Mouse (Mus musculus) spleen, adult 18-20 months (tissue): ENCODE measurements at regions not wholly inside any gene's neighbourhood (a gene's known extent, or its start where the extent isn't known, plus 50 kb on each side); places are given as distances from the start of the nearest gene placed in this dataset.

ENCODE experiments used
- DNase-seq, 2 experiments: peaks; one replicate each; pipeline ENCODE4 v3.0.0; 2022; ENCODE audit warnings: mixed read lengths in 2 of 2

DNA sequence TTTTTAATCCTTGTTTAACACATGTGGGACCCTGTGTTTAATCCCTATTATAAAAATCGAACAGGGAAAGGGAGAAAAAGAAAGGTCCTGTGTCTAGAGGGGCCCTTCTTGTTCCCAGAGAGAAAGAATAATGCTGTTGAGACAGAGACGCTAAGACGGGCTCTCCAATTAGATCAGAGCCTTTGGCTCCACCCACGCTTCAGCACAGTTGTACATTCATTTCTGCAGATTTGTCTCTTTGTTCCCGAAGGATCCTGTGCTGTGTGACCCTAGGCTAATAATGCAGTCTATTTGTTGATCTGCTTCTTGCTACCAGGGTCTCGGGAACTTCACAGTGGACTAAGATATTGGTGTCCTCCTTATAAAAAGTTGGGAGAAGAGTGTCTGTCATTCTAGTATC, 92.0 kb downstream of the Cdc5l start:
- no peak for DNase-seq

DNA sequence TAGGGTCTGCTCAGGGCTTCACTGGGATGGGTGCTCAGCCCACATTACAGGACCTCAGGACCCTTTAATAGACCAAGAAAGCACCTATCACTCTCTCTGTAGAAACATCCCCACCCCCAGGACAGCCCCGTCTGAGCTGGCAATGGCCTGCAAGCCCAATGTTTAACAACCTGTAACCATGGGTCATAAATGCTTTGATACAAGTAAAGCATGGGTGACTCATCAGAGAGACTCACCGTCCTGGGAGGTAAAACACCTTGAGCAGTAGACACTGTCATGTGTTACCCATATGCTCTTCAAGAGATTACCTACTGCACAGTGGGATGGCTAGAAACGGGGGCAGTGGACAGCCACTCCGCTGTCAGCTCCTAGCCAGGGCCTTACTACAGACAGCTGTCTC, 92.7 kb downstream of the Cdc5l start:
- DNase-seq, result no peak

DNA sequence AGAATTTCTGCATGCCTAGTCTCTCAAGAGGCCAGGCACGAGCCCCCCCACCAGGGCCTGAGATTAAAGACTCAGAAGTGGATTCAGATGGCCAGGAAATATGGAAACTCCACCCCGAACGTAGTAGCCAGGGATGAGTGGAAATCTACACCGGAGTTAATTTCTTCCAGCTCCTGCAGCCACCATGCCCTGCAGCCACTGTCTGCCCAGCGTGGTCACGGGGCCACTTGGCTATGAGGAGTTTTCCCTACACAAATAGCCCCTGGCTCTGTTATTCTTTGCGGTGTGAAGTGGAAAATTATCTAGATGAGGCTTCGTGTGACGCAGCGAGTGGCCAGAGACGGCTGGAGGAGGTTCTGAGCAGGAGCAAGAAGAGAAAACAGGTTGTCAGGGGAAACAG, 94.3 kb downstream of the Cdc5l start:
- DNase-seq, result no peak

DNA sequence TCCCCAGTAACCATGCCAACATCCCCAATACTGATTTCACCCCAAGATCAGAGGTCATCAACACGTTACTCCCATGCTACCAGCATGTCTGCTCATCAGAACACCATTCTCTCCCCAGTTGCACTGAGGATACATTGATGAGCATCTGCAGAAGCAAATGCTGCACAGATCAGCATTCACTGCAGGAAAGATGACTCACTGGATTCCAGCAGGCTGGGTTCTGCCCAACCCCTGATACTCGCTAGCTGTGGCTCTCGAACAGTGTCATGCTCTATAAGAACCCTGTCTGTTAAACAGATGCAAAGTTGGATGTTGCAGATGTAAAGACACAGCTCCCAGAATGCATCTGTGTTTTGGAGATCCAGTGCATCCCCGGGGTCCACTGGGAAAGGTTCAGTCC, 95.5 kb downstream of the Cdc5l start:
- DNase-seq, result no peak

DNA sequence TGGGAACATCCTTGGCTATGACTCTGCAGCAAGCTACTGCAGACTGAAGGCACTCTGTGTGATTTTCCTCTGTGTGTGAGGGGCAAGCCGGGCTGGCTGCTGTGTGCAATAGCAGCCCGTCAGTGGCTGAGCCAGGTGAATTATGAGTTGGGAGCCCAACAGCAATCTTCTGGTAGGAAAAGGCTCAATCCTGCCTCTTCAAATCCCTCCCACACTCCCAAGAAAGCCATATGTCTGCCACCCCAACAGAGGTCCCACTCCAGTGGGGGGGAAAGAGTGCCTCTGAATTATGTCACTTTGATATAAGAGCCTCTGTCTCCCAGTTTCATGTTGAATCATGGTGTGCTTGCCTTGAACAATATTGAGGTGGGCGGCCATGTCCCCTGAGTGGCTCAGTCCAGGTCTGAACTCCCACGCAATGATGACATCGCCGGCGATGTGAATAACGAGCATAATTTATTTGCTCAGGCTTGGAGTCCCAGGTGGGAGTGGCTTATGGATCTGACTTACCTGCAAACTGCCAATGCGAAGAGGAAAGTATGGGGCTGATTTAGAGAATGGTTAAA, 97.9 kb downstream of the Cdc5l start:
- no peak for DNase-seq

DNA sequence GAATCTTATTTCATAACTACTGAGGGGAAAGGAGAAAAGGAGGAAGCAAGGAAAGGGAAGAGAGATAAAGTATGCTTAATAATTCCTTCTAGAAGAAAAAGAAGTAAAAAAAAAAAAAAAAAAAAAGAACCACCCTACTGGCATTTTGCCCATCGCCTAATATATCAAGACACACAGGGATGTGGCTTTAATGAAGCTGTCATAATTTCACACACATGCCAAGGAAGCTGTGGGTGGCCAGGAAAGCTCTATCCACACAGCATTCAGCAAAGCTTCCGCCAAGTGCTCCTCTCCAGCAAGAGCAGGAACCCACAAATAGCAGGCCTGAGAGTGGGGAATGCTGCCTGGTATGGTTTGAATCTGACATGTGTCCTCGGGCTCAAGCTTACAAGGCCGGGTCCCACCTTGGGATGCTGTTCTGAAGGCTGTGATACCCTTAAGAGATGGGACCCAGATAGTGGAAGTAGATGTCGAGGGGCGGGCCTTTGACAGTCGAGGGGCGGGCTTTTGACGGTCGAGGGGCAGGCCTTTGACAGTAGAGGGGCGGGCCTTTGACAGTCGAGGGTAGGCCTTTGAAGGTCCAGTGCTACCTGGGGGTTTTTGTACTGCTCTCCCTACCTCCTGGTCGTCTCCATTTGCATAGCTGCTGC, 98.7 kb downstream of the Cdc5l start:
- DNase-seq, result no peak

DNA sequence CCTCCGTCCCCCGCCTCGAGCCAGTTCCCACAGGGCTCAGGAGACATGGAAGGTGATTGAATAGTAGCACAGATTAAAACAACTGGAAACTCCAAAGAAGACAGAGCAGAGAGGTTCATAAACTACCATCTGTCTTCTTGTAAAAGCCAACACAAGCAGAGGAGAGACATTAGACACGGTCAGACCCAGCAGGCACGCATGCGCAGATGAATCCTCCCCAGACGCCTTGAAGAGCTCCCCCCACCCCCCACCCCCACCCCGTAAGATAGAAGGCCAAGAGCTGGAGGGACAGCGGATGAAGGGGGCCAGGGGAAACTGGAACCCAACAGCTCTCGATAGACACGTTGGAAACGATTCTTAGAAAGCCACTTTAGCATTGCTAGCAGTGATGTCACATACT, 101.2 kb downstream of the Cdc5l start:
- DNase-seq, result no peak

DNA sequence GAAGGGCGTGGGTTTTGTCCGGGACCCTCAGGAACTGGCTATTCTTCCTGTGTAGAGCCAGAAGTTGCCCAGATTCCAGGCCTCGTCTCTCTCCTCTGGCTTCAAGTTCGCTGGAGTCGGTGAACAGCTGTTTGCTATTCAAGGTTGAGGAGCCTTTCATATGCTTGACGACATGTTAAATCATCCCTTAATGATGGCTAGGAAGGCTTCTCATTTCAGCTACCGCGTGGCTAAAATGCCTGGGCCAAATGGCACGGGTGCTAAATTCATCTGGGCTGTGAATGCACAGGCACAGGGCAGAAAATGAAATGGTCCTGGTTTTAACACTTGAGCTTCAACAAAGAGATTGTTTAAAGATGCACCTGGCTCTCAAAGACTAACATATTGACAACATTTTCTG, 104.3 kb downstream of the Cdc5l start:
- no peak for DNase-seq

DNA sequence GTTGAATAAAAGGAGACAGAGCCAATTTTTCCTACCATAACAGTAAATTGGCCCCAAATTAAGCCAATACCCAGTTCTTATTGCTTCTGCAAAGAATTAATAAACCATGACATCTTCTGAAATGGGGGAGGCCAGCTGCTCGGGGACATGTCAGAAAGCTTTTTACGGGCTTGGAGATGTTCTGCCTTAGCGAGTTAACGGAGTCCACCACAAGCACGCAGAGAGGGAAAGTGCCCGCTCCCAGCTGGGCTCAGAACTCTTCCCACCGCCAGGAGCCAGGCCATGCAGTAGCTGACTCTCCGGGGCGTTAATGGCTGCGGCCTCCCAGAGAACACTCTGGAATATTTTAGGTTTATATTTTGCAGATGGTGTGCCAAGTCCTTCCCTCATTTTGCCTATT, 106.8 kb downstream of the Cdc5l start:
- DNase-seq, result no peak

DNA sequence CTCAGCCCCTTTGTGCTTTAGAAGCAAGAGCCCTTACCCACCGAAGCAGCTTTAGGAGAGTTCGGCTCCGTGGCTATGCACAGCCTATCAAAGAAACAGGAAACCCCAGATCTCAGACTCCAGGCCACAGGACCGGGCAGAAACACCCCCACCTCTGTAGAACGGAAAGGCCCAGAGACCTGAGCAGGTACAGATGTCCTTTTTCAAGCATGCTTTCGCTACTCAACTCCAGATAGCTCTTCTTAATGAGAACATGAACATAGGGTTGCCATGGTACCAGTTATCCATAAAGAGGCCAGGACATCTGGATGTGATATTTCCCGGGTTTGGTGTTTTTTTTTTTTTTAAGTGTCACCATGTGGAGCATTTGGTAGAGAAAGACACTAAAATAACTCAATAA, 107.4 kb downstream of the Cdc5l start:
- no peak for DNase-seq

DNA sequence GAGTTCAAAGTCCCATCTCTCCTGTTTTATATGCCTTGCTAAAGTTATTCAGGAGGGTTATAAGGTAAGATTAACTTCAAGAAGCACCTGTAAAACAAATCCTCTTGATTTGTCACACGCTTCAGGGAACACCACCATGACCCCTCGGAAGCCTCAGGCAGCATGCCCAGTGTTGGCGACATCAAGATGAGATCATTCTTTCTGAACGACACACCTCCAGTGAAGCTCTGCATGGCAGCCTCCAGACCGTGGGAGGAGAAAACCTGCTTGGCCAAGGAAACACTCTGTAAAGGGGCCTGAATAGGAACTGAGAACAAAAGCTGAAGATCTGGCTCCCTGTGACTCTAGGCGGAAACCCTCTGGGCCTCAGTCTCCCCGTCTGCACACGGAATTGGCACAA, 110.7 kb downstream of the Cdc5l start:
- no peak for DNase-seq

DNA sequence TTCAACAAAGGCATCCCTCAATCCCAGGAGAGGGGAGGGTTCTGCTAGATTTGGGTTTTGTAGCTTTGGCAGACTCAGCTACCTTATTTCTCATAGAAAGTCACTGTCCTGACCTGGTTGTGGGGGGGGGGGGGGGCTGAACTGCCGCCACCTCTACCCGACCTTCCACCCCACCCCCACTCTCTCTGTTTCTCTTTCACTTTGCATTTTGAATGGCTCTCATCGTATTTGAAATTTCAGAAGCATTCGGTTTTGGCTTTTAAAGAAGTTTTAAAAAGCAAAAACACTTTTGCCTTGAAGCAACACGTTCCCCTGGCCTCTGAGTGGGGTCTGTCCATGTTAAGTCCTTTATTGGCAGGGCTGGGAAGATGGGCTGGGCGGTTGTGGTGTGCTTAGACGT, 113.5 kb downstream of the Cdc5l start:
- no peak for DNase-seq

DNA sequence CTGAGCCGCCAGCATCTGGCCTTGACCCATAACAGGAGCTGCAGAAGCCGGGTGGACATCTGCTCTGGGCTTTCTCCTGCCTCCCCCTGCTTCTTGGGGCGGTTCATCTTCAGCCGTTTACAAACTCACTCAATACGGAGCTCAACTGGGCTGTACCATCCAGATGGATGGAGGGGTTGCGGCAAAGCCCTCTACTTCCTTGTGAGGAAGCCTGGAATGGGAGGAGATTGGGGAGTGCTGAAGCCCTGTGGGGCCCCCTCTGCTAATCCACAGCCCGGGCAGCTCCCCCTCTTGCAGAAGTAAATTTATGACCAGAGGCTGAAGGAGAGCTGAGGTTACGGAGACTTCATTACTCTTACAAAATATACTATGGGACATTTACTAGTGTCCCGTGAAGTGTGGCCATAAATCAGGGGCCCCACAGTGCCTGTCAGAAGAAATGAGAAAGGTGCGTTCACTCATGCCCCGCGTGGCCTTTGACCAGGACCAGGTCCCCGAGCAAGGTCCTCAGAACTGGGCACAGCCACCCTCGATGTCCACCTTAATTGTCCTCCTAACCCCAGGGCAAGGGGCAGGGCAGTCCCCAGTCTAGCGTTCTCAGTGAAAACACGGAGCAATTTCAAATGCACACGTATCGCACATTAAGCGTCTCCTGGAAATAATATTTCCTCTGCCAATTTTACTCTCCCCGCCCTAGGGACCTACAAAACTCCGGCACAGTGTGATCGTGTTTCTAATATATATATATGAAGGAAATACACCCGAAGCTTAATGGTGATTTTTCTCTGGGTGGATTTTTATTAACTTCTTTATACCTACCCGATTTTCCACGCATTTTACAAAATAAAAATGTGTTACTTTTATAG, 115.1 kb downstream of the Cdc5l start:
- DNase-seq, result no peak

DNA sequence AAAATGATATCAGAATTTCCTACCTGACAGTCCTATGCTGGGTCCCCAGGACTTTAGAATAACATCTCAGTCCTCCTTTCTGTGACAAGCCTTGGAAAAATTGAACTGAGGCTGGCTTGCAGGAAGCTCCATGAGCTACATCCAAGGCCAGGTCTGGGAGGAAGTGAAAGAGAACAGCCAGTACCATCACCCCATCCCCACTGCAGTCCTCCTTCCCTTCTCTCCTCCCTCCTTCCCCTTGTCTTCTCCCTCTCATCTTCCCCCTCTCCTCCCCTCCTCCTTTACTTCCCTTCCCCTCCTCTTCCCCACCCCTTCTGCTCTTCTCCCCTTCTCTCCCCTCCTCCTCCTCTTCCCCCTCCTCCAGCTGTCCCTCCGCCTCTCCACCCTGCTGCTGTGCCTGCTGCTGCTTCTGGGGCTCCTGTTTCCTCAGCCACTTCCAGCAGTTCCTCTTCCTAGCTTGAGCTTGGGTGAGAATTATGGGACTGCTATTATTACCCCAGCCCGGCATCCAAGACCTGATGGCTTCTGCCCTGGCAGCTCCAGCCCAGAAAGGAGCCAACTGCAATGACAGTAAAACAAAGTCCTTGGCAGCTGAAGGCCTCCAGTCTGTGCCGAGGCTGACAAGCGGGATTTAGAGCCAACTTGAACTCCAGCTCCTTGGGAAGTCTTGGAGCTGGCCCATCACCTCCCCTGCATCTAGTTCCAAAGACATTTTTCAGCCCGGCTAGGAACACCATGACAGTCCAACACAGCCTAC, 120.8 kb downstream of the Cdc5l start:
- no peak for DNase-seq

DNA sequence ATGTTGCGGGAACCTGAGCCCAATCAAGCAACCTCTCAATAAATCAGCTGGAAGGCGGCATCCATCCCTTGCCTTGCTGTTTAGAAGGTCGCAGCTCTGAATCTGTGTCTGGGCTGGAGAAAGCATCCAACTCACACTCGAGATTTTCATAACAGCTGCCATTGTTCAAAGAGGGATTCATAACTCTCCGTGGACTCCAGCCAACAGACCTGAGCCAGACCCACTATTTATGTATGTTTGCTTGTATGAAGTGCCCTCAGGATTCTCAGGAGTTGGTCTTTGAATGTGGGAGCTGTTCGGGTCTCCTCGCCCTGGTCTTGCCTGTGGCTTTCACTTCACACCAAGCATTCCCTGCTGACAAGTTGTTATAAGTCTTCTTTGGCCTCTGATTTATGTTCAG, 127.0 kb downstream of the Cdc5l start:
- DNase-seq, result no peak

DNA sequence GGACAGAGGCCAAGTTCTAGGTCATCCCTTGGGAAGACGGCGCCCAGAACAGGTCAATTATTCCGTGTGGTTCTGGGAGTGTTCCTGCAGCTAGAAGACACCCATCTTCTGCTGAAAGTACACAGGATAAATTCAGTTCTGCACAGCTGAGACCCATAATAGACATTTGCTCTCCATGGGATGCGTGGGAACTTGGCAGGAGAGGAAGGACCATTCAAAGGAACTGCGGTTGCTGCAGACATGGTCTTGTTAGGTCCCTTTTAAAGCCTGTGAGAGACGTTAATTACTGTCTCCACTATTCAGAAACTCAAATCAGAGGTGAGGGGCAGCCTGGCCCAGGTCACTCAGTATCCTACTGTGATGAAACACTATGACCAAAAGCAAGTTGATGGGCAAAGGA, 130.4 kb downstream of the Cdc5l start:
- DNase-seq, result no peak

DNA sequence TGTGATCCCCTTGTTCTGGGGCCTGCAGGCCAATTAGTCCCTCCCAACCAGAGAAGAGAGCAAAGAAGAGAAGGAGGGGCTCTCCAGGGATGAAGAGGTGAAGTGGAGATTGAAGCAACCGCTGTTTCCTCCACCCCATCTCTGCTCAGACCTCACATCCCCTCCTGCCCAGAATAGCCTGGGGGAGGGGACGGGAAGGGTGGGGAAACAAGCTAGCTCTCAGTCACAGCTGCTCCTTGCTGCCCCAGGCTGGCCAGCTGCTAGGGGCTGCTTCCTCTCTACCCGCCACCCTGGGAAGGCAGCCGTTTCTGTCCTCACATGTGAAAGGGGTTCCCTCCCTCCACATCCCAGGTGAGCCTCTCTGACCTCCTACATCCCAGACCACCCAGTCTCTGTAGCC, 135.2 kb downstream of the Cdc5l start:
- peak; percentile 10 for DNase-seq

DNA sequence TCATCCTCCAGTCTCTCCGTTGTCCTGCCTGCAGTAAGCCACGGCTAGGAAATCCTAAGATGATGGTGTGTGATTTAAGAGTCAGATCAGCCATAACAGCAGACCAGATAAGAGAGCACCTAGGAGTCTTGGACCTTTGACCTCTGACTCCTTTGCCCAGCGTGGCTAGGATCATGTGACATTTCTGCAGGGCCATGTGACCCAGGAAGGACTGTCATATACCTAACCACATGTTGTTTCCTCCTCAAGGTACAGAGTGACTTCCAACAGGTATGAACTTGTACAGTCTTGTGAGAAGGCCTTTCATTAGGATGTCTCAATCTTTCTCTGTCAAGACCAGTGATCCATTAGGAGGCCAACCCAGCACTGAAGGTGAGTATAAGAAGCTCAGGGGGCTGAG, 135.7 kb downstream of the Cdc5l start:
- no peak for DNase-seq

DNA sequence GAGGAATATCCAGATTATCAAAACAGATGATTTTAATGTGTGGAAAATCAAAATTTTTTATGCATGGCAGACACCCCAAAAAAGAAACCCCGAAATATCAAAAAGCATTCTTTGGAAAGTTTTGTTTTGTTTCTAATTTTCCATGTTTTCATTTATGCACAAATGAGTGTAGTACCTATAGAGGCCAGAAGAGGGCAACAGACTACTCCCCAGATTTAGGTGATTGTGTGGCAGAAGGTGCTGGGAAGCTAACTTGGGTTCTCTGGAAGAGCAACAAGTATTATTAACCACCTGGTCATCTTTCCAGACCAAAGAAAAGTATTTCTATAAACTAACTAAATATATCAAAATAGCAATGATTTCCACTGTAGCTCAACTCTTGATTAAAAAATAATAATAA, 137.2 kb downstream of the Cdc5l start:
- DNase-seq, result no peak

DNA sequence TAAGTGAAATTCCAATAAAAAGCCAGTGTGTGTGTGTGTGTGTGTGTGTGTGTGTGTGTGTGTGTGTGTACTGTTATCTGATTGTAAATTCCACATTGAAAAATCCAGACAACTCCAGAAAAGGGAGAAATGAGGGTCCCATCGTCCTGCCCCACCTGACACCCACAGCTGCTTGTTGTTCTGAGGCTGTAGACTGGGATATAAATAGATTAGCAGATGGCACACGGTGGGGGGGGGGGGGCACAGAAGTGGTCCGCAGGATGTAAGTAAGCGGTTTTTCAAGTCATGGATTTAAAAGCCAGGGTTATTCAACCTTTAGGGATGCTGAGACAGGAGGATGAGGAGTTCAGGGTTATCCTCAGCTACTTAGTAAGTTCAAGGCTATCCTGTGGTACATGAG, 138.7 kb downstream of the Cdc5l start:
- no peak for DNase-seq

DNA sequence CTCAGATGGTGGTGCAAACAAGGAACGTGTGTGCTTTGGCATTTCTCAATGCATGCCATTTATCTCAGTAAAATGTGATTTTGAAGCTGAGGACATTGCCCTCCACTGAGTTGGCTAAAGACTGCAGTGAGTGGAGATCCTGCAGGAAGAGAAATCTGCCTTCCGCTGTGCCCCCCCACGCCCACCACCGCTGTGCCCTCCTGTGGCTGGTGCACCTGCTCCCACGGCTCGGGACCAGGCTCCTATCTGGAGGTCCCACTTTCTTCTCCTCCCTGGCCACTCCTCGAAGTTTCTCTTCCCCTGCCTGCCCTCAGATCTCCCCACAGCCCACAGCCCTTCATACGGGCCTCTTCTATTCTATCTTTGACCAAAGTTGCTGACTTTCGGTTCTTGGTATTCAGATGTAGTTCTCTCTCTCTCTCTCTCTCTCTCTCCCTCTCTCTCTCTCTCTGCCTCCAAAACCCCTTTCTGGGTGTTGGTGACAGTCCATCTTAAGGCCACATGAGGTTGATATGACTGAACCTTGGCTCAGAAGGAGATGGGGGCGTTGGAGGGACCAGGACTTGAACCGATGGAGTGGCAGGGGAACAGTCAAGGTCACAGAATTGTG, 139.2 kb downstream of the Cdc5l start:
- no peak for DNase-seq

DNA sequence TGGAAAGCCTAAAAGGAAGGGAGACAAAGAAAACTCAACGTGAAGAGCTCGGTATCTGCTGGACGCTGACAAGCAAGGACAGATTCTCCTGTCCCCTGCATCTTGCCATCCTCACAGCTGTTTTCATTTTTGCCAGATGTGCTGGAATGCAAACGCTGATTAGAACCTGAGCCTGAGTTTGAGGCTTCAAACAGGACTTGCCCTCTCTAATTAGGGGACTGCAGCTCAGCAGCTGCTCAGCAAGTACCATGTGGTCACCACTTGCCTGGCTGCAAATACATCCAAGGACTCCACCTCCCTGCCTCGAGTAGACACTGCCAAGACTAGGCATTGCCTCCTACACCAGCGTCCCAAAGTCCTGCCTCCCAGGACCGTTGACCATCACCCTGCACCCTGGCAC, 140.7 kb downstream of the Cdc5l start:
- no peak for DNase-seq

DNA sequence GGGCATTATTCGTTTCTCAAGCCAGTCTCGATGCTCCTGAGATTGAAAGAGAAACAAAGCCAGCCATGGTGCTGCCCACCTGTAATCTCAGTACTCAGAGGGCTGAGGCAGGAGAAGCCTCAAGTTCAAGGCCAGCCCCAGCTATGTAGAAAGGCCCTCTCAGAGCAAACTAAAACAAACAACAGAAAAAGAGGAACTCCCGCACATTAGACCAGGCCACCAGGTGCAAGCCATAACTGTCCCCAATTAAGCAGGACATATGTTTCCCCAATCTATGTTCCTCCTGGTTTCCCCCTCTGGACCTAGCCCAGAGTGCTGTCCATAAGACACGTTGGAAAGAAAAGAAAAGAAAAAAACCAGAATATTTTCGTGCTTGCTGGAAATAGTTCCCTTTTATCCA, 142.5 kb downstream of the Cdc5l start:
- no peak for DNase-seq
